Mouse (Mus musculus) liver, adult 2 months (tissue): Measurements from ENCODE around the gene Hist2h2bb.

Experiments used
- CTCF ChIP-seq: fragments of 200-500 bp; IDR thresholded peaks from 2 replicates; pipeline ENCODE4 v1.5.1; 2011; ENCODE audit warnings: low read depth, low read length, control low read depth
- POLR2A ChIP-seq: fragments of 200-500 bp; IDR thresholded peaks from 2 replicates; pipeline ENCODE4 v1.6.1; 2011; ENCODE audit warnings: low read length, control low read depth; ENCODE audit not compliant: insufficient read depth; ENCODE audit errors: extremely low read depth

DNA sequence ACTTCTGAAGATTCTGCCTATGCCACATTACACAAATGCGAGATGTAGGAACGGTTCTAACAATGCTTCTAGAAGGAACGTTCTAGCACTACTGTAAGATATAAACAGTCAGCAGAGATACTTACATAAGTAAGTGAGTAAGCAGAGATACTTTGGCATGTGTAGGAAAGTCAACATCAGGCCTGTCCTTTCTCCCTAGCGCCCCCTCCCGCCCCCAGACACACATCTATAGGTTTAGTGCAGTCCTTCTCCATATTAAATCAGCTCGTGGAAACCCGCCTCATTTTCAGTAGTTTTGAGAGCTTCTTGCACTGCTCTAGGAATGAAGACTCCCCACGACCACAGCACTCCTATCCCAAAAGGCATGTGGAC is 7.9 kb downstream of the Hist2h2bb start:
- TF ChIP-seq CTCF: no peak
- TF ChIP-seq POLR2A: no peak
